Mouse (Mus musculus): ENCODE data around the gene Map2k6. TPM values are rescaled to one million over a fixed set of nuclear protein-coding genes. Genes with fewer than 3 reads are reported as not detected.

Gene Map2k6
- polyA plus RNA-seq, 1 experiment from 2014 or later: 46.9 TPM

DNA sequence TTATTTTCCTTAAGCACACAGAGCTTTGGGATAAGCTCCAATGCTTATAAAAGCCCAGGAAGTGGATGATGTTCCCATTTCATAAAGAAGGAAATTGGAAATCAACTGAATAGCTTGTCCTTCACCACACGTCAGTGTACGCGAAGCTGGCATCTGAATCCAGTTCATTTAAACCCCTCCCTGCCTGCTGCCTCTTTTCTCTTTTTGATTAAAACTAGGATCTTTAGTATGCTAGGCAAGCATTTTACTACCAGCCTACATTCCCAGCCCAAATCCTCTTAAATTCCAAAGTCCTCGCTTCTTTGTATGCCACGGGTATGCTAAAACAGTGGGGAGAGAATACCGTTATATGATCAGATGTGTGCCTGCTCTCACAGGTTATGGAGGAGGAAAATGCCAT lies 17.8 kb downstream of the Map2k6 start:
- Histone ChIP-seq H3K4me2 (ENCODE audit: low read length) (no peak overlapping the region), H3K27ac (ENCODE audit: low read depth, low read length) (0 out of 2 replicates have a peak overlapping the region, but pooled peaks have one; percentile 9), H3K9ac (ENCODE audit: low read length) (no peak overlapping the region), H3K4me1 (ENCODE audit: control insufficient read depth, insufficient read depth, low read length) (no peaks in the 10 kb centered on the region), H3K4me3 (ENCODE audit: low read depth, low read length) (no peak overlapping the region), H3K9me3 (replicated peaks; ENCODE audit: control insufficient read depth, low read length) (no peaks in the 10 kb centered on the region), H3K36me3 (ENCODE audit: control insufficient read depth, insufficient read depth, low read length) (no peaks in the 10 kb centered on the region), H3K27me3 (replicated peaks; ENCODE audit: control insufficient read depth, insufficient read depth, low read length) (no peaks in the 10 kb centered on the region)
- ATAC-seq: no peak
- 69% methylated on average over 6 of the region's 6 CpGs for WGBS
- DNase-seq (ENCODE audit: low spot score): no peak

DNA sequence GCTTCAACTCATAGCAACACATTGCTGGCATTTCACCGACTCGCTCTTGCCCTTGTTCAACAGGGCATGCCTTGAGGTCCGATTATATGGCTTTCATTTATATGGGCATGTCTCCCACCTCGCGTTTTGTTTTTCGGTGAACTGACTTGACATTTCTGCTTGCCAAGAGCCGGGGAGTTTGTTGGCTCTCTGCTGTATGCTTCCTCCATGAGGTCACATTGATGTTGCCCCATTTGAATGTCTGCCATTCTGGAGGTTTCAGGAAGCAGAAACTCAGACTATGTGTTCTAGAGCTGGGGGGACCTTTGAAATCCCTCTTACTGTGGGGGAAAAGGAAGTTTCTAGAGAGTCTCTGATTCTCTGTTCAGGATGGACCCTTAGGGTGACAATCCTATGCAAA lies 21.5 kb downstream of the Map2k6 start:
- DNase-seq (ENCODE audit: low spot score) (no peak), ATAC-seq (no peak)
- Histone ChIP-seq H3K27me3 (replicated peaks; ENCODE audit: control insufficient read depth, insufficient read depth, low read length) (no peaks in the 10 kb centered on the region), H3K4me2 (ENCODE audit: low read length) (no peak overlapping the region), H3K36me3 (ENCODE audit: control insufficient read depth, insufficient read depth, low read length) (no peaks in the 10 kb centered on the region), H3K4me3 (ENCODE audit: low read depth, low read length) (no peak overlapping the region), H3K27ac (ENCODE audit: low read depth, low read length) (no peak overlapping the region), H3K9ac (ENCODE audit: low read length) (no peak overlapping the region), H3K9me3 (replicated peaks; ENCODE audit: control insufficient read depth, low read length) (no peaks in the 10 kb centered on the region), H3K4me1 (ENCODE audit: control insufficient read depth, insufficient read depth, low read length) (no peaks in the 10 kb centered on the region)
- 97% methylated on average over 7 of the region's 7 CpGs for WGBS

GRCm38 (mm10) chr11:110426572-110427145 lies 27.7 kb downstream of the Map2k6 start:
- 84% methylated on average over 6 of the region's 6 CpGs for WGBS
- DNase-seq (ENCODE audit: low spot score) (no peak), ATAC-seq (no peak)
- H3K4me3 ChIP-seq (ENCODE audit: low read depth, low read length): no peak overlapping the region
- no peaks in the 10 kb centered on the region for H3K27me3 ChIP-seq (replicated peaks; ENCODE audit: control insufficient read depth, insufficient read depth, low read length)
- H3K9me3 ChIP-seq (replicated peaks; ENCODE audit: control insufficient read depth, low read length): no peaks in the 10 kb centered on the region
- peaks cover 2% of the 10 kb centered on the region; the same call in 1 of the 2 replicates for H3K4me1 ChIP-seq (ENCODE audit: control insufficient read depth, insufficient read depth, low read length)
- no peak overlapping the region for H3K4me2 ChIP-seq (ENCODE audit: low read length)
- H3K36me3 ChIP-seq (ENCODE audit: control insufficient read depth, insufficient read depth, low read length): no peaks in the 10 kb centered on the region
- H3K9ac ChIP-seq (ENCODE audit: low read length): no peak overlapping the region
- no peak overlapping the region for H3K27ac ChIP-seq (ENCODE audit: low read depth, low read length)

GRCm38 (mm10) chr11:110427159-110427561 lies 28.2 kb downstream of the Map2k6 start:
- H3K4me2 ChIP-seq (ENCODE audit: low read length): no peak overlapping the region

GRCm38 (mm10) chr11:110428999-110429398 lies 30.1 kb downstream of the Map2k6 start:
- Histone ChIP-seq H3K27ac (ENCODE audit: low read depth, low read length) (no peak overlapping the region), H3K27me3 (replicated peaks; ENCODE audit: control insufficient read depth, insufficient read depth, low read length) (no peaks in the 10 kb centered on the region), H3K9ac (ENCODE audit: low read length) (no peak overlapping the region), H3K4me3 (ENCODE audit: low read depth, low read length) (no peak overlapping the region), H3K4me2 (ENCODE audit: low read length) (no peak overlapping the region), H3K4me1 (ENCODE audit: control insufficient read depth, insufficient read depth, low read length) (peaks cover 2% of the 10 kb centered on the region; the same call in 1 of the 2 replicates), H3K9me3 (replicated peaks; ENCODE audit: control insufficient read depth, low read length) (no peaks in the 10 kb centered on the region), H3K36me3 (ENCODE audit: control insufficient read depth, insufficient read depth, low read length) (no peaks in the 10 kb centered on the region)
- DNase-seq (ENCODE audit: low spot score): no peak
- WGBS: 91% methylated on average over 6 of the region's 6 CpGs
- no peak for ATAC-seq

More at GRCm38 (mm10) chr11:110427159-110427561, 28.2 kb downstream of the Map2k6 start:
- Histone ChIP-seq H3K4me3 (ENCODE audit: low read depth, low read length) (no peak overlapping the region), H3K9ac (ENCODE audit: low read length) (no peak overlapping the region), H3K36me3 (ENCODE audit: control insufficient read depth, insufficient read depth, low read length) (no peaks in the 10 kb centered on the region), H3K4me1 (ENCODE audit: control insufficient read depth, insufficient read depth, low read length) (peaks cover 2% of the 10 kb centered on the region; the same call in 1 of the 2 replicates), H3K9me3 (replicated peaks; ENCODE audit: control insufficient read depth, low read length) (no peaks in the 10 kb centered on the region), H3K27me3 (replicated peaks; ENCODE audit: control insufficient read depth, insufficient read depth, low read length) (no peaks in the 10 kb centered on the region), H3K27ac (ENCODE audit: low read depth, low read length) (no peak overlapping the region)
- peak; percentile 55 for ATAC-seq
- peak; percentile 36 for DNase-seq (ENCODE audit: low spot score)
- 33% methylated on average over 11 of the region's 11 CpGs for WGBS

GRCm38 (mm10) chr11:110429837-110430418 lies 31.0 kb downstream of the Map2k6 start:
- no peak overlapping the region for H3K4me2 ChIP-seq (ENCODE audit: low read length)
- peaks cover 2% of the 10 kb centered on the region; the same call in 1 of the 2 replicates for H3K4me1 ChIP-seq (ENCODE audit: control insufficient read depth, insufficient read depth, low read length)
- no peak overlapping the region for H3K4me3 ChIP-seq (ENCODE audit: low read depth, low read length)
- no peak overlapping the region for H3K27ac ChIP-seq (ENCODE audit: low read depth, low read length)
- 79% methylated on average over 3 of the region's 3 CpGs for WGBS
- no peaks in the 10 kb centered on the region for H3K36me3 ChIP-seq (ENCODE audit: control insufficient read depth, insufficient read depth, low read length)
- no peaks in the 10 kb centered on the region for H3K9me3 ChIP-seq (replicated peaks; ENCODE audit: control insufficient read depth, low read length)
- no peak overlapping the region for H3K9ac ChIP-seq (ENCODE audit: low read length)
- H3K27me3 ChIP-seq (replicated peaks; ENCODE audit: control insufficient read depth, insufficient read depth, low read length): no peaks in the 10 kb centered on the region
- DNase-seq (ENCODE audit: low spot score): no peak
- ATAC-seq: no peak

DNA sequence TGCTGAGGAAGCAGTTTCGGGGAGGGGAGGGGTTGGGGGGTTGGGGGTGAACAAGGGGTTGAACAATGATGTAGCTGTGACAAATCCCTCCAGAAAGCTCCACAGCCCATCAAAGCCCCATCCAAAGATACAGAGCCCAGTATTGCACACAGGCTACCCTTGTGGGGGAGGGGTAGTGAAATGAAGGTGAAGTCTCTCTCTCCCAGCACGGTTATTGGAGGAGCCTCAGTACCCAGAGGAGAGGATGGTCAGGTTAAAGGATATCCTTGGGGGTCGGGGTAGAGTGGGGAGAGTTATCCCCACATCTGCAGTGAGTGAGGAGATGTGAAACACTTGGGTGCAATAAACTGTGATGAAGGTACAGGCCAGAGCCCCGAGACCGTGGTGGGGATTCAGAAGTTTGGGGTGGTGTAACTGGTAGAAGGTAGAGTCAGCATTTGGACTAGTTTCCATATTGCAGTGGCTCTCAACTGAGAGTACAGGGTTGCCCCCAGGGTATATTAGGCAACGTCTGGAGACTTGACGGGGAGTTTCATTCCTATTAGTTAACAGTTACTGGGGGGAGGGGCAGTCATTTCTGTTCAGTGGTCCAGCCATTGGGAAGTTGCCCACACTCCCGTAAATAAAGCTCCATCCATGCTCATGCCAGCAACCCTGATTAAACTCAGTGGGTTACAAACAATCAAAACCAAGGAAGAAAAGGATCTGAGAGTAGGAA lies 37.1 kb downstream of the Map2k6 start:
- Histone ChIP-seq H3K27ac (ENCODE audit: low read depth, low read length) (no peak overlapping the region), H3K9me3 (replicated peaks; ENCODE audit: control insufficient read depth, low read length) (no peaks in the 10 kb centered on the region), H3K9ac (ENCODE audit: low read length) (no peak overlapping the region), H3K4me2 (ENCODE audit: low read length) (no peak overlapping the region), H3K4me3 (ENCODE audit: low read depth, low read length) (no peak overlapping the region), H3K27me3 (replicated peaks; ENCODE audit: control insufficient read depth, insufficient read depth, low read length) (no peaks in the 10 kb centered on the region), H3K36me3 (ENCODE audit: control insufficient read depth, insufficient read depth, low read length) (no peaks in the 10 kb centered on the region), H3K4me1 (ENCODE audit: control insufficient read depth, insufficient read depth, low read length) (peaks cover 2% of the 10 kb centered on the region; the same call in 1 of the 2 replicates)
- ATAC-seq (peak; percentile 50), DNase-seq (ENCODE audit: low spot score) (peak; percentile 46)
- 57% methylated on average over 8 of the region's 8 CpGs for WGBS

- H3K27ac ChIP-seq (ENCODE audit: low read depth, low read length): no peak overlapping the region
- 20% methylated on average over 12 of the region's 12 CpGs for WGBS
- no peak overlapping the region for H3K4me2 ChIP-seq (ENCODE audit: low read length)
- no peak for DNase-seq (ENCODE audit: low spot score)
- H3K4me1 ChIP-seq (ENCODE audit: control insufficient read depth, insufficient read depth, low read length): peaks cover 2% of the 10 kb centered on the region; the same call in 1 of the 2 replicates
- no peaks in the 10 kb centered on the region for H3K9me3 ChIP-seq (replicated peaks; ENCODE audit: control insufficient read depth, low read length)
- no peaks in the 10 kb centered on the region for H3K27me3 ChIP-seq (replicated peaks; ENCODE audit: control insufficient read depth, insufficient read depth, low read length)
- no peaks in the 10 kb centered on the region for H3K36me3 ChIP-seq (ENCODE audit: control insufficient read depth, insufficient read depth, low read length)
- 0 out of 2 replicates have a peak overlapping the region, but pooled peaks have one; percentile 13 for H3K9ac ChIP-seq (ENCODE audit: low read length)
- ATAC-seq: no peak
- no peak overlapping the region for H3K4me3 ChIP-seq (ENCODE audit: low read depth, low read length)
Observed at GRCm38 (mm10) chr11:110436998-110437397, 38.1 kb downstream of the Map2k6 start.

DNA sequence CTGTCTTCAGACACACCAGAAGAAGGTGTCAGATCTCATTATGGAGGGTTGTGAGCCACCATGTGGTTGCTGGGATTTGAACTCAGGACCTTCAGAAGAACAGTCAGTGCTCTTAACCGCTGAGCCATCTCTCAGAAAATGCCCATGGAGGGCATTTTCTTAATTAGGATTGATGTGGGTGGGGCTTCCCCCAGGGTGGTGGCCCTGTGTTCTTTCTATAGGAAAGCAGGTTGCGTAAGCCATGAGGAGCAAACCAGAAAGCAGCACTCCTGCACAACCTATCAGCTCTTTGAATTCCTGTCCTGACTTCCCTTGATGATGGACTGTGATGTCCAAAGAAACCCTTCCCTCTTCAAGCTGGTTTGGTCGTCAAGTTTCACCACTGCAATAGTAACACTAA lies 39.2 kb downstream of the Map2k6 start:
- H3K4me1 ChIP-seq (ENCODE audit: control insufficient read depth, insufficient read depth, low read length): peaks cover 2% of the 10 kb centered on the region; the same call in 1 of the 2 replicates
- no peaks in the 10 kb centered on the region for H3K9me3 ChIP-seq (replicated peaks; ENCODE audit: control insufficient read depth, low read length)
- DNase-seq (ENCODE audit: low spot score) (no peak), ATAC-seq (no peak)
- H3K4me2 ChIP-seq (ENCODE audit: low read length): no peak overlapping the region
- H3K36me3 ChIP-seq (ENCODE audit: control insufficient read depth, insufficient read depth, low read length): no peaks in the 10 kb centered on the region
- no peak overlapping the region for H3K9ac ChIP-seq (ENCODE audit: low read length)
- H3K27ac ChIP-seq (ENCODE audit: low read depth, low read length): no peak overlapping the region
- H3K4me3 ChIP-seq (ENCODE audit: low read depth, low read length): no peak overlapping the region
- no peaks in the 10 kb centered on the region for H3K27me3 ChIP-seq (replicated peaks; ENCODE audit: control insufficient read depth, insufficient read depth, low read length)
- 92% methylated on average over 3 of the region's 3 CpGs for WGBS

All from forebrain, embryonic 14.5 days (tissue).